Mouse (Mus musculus) stomach, postnatal 0 days (tissue): Measurements from ENCODE around the gene Mapre1. TPM values are rescaled to one million over a fixed set of nuclear protein-coding genes. Genes with fewer than 3 reads are reported as not detected.

Experiments
- ATAC-seq: fragments of 200-750 bp; cut with Nextera tagmentation; 2 replicates; pipeline ENCODE4 v1.8.0; 2017; ENCODE audit not compliant: low FRiP score, low TSS enrichment
- DNase-seq: peaks from one replicate; pipeline ENCODE4 v3.0.0-alpha.2; 2016; ENCODE audit warnings: low spot score
- H3K27ac ChIP-seq: fragments of 300-500 bp; sonication (generic); replicated peaks from 2 replicates; pipeline ENCODE4 v1.5.1; 2014; ENCODE audit warnings: mild to moderate bottlenecking, control low read depth
- H3K27me3 ChIP-seq: fragments of 300-500 bp; sonication (generic); 2 replicates; pipeline ENCODE4 v1.6.1; 2014; ENCODE audit warnings: low read length; ENCODE audit not compliant: control insufficient read depth, insufficient read depth
- H3K36me3 ChIP-seq: fragments of 300-500 bp; sonication (generic); 2 replicates; pipeline ENCODE4 v1.6.1; 2014; ENCODE audit warnings: low read length, mixed read lengths; ENCODE audit not compliant: control insufficient read depth, insufficient read depth
- H3K4me1 ChIP-seq: fragments of 300-500 bp; sonication (generic); replicated peaks from 2 replicates; pipeline ENCODE4 v1.6.1; 2014; ENCODE audit warnings: antibody characterized with exemption; ENCODE audit not compliant: control insufficient read depth, insufficient read depth
- H3K4me2 ChIP-seq: fragments of 300-500 bp; sonication (generic); replicated peaks from 2 replicates; pipeline ENCODE4 v1.6.1; 2014; ENCODE audit warnings: low read depth, mild to moderate bottlenecking, control low read depth, moderate library complexity
- H3K4me3 ChIP-seq: fragments of 300-500 bp; sonication (generic); 2 replicates; pipeline ENCODE4 v1.5.1; 2014; ENCODE audit warnings: low read depth, low read length, control low read depth
- H3K9ac ChIP-seq: fragments of 300-500 bp; sonication (generic); 2 replicates; pipeline ENCODE4 v1.6.1; 2014; ENCODE audit warnings: mild to moderate bottlenecking, low read length, control low read depth, mixed read lengths
- H3K9me3 ChIP-seq: fragments of 300-500 bp; sonication (generic); 2 replicates; pipeline ENCODE4 v1.6.1; 2016; ENCODE audit warnings: low read length; ENCODE audit not compliant: control insufficient read depth
- CTCF ChIP-seq: IDR thresholded peaks from 2 replicates; pipeline ENCODE4 v1.5.1; 2016; ENCODE audit warnings: antibody characterized with exemption, low read depth, mild to moderate bottlenecking, moderate library complexity
- EP300 ChIP-seq: optimal IDR thresholded peaks from 2 replicates; pipeline ENCODE3; 2016; ENCODE audit warnings: antibody characterized with exemption
- WGBS: fragments of 180-500 bp; shearing (Covaris S2); extraction: QIAGEN DNeasy Blood & Tissue Kit; methylation state at CpG from one replicate; pipeline ENCODE4 v1.1.7; 2014; 5-methylcytosine and 5-hydroxymethylcytosine counted together
- polyA plus RNA-seq: library from polyadenylated mRNA; unstranded; fragments of >200 nt; fragmentation: Nextera tagmentation; extraction: Ambion mirVana; gene quantifications from 2 replicates; pipeline ENCODE4 v1.2.1, GENCODE M21; 2015

Gene Mapre1
- polyA plus RNA-seq, 1 experiment from 2014 or later = 163 TPM

DNA sequence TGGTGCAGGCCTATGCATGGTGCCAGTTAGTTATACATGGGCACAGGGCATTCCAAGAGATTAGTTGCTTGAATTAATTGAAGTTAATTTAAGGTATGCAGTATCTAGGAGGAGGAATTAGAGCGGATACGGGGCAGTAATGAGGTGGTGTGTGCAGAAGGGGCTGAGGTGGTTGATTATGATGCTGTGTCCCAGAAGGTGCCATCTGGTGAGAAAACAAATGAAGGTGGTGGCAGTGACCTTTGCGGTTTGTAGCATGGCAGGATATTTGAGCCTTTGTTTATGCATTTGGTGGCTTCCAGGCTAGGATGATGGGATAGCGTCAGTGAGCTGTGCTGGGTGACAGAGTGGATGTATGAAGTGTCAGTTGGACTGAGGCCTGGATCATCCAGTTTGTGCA lies 15.8 kb upstream of the Mapre1 start:
- TF ChIP-seq EP300 (no peak), CTCF (no peak)
- no peak overlapping the region for H3K9ac ChIP-seq
- no peak overlapping the region for H3K4me2 ChIP-seq
- H3K27me3 ChIP-seq = no peaks in the 10 kb centered on the region
- no peak overlapping the region for H3K27ac ChIP-seq
- H3K4me3 ChIP-seq = no peak overlapping the region
- ATAC-seq (no peak), DNase-seq (no peak)
- H3K4me1 ChIP-seq = no peaks in the 10 kb centered on the region
- 84% methylated on average over 4 of the region's 4 CpGs for WGBS
- no peaks in the 10 kb centered on the region for H3K36me3 ChIP-seq
- no peaks in the 10 kb centered on the region for H3K9me3 ChIP-seq

DNA sequence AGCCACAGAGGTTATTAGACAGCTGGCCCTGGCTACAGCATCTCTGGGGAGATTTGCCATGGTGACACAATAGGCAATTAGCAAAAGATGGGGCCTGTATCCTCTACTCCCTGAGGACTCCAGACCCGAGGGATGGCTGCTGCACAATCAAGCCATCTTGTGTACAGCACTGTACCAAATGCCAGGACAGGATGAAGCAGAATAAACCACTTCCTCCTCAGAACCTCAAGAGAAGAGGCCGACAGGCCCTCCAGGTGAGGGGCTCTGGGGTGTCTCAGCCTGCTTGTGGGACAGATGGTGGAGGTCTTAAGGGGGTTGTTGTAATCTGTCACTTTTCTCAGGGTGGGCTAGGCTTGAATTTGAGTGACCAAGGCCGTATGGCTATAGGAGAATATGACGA lies 7.0 kb upstream of the Mapre1 start:
- TF ChIP-seq EP300 = no peak
- TF ChIP-seq CTCF = no peak
- 73% methylated on average over 4 of the region's 4 CpGs for WGBS
- ATAC-seq (no peak), DNase-seq (no peak)
- no peaks in the 10 kb centered on the region for H3K4me1 ChIP-seq
- no peak overlapping the region for H3K9ac ChIP-seq
- no peak overlapping the region for H3K4me2 ChIP-seq
- H3K27me3 ChIP-seq = no peaks in the 10 kb centered on the region
- no peaks in the 10 kb centered on the region for H3K9me3 ChIP-seq
- H3K27ac ChIP-seq = no peak overlapping the region
- H3K36me3 ChIP-seq = no peaks in the 10 kb centered on the region
- H3K4me3 ChIP-seq = no peak overlapping the region

DNA sequence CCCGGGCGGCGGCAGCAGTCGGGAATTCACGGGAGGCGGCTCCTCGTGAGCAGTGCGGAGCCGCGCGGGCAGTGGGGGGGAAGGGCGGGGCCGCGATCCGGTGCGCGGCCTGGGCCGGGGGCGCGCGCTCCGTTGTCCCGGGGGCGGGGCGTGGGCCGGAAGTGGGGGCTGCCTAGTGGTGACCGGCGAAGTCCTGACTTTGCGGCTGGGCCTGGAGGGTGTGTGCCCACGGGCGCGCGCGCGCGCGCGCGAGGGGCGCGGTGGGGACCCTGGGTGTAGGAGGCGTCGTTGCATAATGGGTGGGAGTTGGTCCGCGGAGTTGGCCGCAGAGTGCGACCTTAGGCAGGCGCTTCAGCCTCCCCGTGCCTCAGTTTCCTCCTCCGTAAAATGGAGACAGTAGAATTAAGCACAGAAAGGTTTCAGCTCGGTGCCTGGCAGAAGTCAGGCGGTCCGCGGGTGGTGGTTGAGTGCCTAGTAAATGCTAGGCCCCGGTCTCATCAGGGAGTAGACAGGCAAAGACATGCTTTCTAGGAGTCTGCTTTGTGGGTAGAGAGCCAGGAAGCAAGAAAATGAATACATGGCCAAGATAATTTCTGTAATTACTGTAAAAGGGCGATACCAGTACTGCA lies 477 bp downstream of the Mapre1 start:
- ATAC-seq (peak; percentile 82), DNase-seq (no peak)
- no peaks in the 10 kb centered on the region for H3K27me3 ChIP-seq
- H3K9ac ChIP-seq = peak overlapping the region; percentile 95
- H3K4me3 ChIP-seq = peak overlapping the region; percentile 88
- no peaks in the 10 kb centered on the region for H3K9me3 ChIP-seq
- H3K4me2 ChIP-seq = peak overlapping the region; percentile 62
- no peaks in the 10 kb centered on the region for H3K4me1 ChIP-seq
- WGBS = 2% methylated on average over 28 of the region's 56 CpGs
- TF ChIP-seq EP300 (no peak), CTCF (no peak)
- no peaks in the 10 kb centered on the region for H3K36me3 ChIP-seq
- peak overlapping the region; percentile 93 for H3K27ac ChIP-seq

DNA sequence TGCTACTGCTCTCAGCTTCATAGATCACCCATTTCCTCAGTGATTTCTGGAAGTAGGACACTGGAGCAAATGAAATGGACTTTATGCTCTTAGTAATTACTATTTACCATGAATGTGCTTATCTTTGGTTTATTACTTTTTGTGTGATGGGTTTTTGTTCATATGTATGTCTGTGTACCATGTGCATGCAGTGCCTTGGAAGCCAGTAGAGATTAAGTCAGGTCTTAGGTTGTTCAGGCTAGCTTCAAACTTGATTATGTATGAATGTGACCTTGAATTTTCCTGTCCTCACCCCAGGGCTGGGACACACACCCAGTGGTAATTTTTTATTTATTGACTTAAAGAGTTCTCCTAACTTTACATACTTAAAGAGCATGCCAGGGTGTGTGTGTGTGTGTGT lies 6.9 kb downstream of the Mapre1 start:
- no peaks in the 10 kb centered on the region for H3K36me3 ChIP-seq
- no peak overlapping the region for H3K27ac ChIP-seq
- H3K4me3 ChIP-seq = no peak overlapping the region
- no peaks in the 10 kb centered on the region for H3K27me3 ChIP-seq
- H3K9ac ChIP-seq = no peak overlapping the region
- no peaks in the 10 kb centered on the region for H3K9me3 ChIP-seq
- no peak overlapping the region for H3K4me2 ChIP-seq
- no peaks in the 10 kb centered on the region for H3K4me1 ChIP-seq
- DNase-seq = no peak
- ATAC-seq = no peak
- TF ChIP-seq CTCF = no peak
- TF ChIP-seq EP300 = no peak

DNA sequence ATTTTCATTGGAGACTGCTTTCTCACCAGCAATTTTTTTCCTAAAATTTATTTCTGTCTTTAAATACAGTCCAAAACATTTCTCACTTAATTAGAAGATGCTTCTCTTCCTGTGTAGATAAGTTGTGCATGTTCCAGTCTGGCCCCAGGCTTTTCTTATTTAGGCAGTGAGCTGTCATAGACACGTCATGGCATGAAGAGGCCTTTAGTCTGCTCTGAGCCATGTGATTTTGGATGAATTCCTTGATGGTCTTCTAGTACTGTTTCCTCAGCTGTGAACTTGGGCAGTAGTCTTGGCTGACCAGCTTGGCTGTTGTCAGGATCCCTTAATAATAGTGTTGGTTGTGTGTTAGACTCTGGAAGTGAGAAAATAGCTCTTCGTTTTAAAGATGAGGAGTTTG lies 9.3 kb downstream of the Mapre1 start:
- Histone ChIP-seq H3K9me3 (no peaks in the 10 kb centered on the region), H3K27ac (no peak overlapping the region), H3K9ac (no peak overlapping the region), H3K4me1 (no peaks in the 10 kb centered on the region), H3K36me3 (no peaks in the 10 kb centered on the region), H3K4me2 (no peak overlapping the region), H3K4me3 (no peak overlapping the region), H3K27me3 (no peaks in the 10 kb centered on the region)
- no peak for ATAC-seq
- TF ChIP-seq EP300 = no peak
- TF ChIP-seq CTCF = no peak
- WGBS = 77% methylated on average over 2 of the region's 2 CpGs
- no peak for DNase-seq

DNA sequence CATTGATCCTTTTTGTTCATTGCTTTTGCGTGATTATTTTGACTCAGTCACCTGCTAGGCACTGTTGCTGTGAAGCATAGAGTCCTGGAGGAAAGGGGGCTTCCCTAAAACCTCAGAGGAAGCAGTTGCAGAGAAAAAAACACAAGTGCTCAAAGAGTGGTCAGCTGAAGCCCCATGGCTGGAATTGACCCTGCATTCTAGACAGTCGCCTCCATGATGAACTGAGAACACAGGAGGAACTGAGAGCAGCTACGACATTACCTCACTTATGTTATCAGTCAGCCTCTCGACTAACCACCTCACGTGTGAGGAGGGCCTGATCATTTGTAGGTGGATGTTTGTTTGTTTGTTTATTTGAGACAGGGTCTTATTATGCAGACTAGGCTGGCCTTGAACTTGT lies 21.0 kb downstream of the Mapre1 start:
- WGBS = 82% methylated on average over 5 of the region's 5 CpGs

More for the DNA sequence above, 21.0 kb downstream of the Mapre1 start:
- Histone ChIP-seq H3K9ac (no peak overlapping the region), H3K9me3 (no peaks in the 10 kb centered on the region), H3K4me3 (no peak overlapping the region), H3K27ac (no peak overlapping the region), H3K4me1 (no peaks in the 10 kb centered on the region), H3K4me2 (no peak overlapping the region), H3K27me3 (no peaks in the 10 kb centered on the region), H3K36me3 (peaks cover 28% of the 10 kb centered on the region)
- ATAC-seq = no peak
- TF ChIP-seq CTCF = no peak
- no peak for TF ChIP-seq EP300
- DNase-seq = no peak
